ENCODE assay signal across 8 mouse cellular contexts in the genomic region with DNA sequence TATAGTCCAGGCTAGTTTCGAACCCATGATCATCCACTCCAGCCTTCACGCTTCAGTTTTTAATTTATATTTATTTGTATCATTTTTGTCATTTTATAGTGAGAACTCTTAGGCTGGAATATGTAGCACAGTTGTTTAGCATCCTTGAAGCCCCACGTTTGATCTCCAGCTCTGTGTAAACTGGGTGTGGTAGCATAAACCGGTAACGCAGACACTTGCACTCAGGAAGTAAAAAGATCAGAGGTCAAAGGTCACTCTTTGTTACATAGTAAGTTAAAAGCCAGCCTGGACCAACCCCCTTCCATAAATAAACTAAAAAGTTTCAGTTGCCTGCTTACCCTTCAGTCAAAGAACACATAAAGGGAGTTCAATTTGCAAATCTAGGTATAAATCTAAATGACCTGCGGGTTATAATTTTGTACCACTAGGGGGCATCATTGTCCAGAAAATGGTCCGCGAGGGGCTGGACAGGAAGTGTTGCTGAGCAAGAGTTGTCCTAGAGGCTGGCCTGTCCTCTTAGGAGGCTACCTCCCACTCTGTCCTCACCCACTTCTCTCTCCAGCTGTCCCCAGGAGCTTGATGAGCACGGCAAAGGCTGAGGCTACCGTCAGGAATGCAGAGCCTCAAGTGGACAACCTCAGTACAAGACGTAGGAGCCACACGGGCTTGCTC. TPM values are rescaled to one million over a fixed set of nuclear protein-coding genes. Genes with fewer than 3 reads are reported as not detected.
A peak's percentile ranks its signal among the peaks of the same experiment; 100 is the strongest.
DNase-seq lines count a peak whose midpoint lies in the region; ATAC-seq and TF ChIP-seq lines count a peak whose summit lies in the region.

No protein-coding gene starts in this region.

- peak; percentile 62 for ATAC-seq in intestine, postnatal 0 days
- peak; percentile 58; the same call in 1 of the 2 replicates for ATAC-seq in limb, embryonic 14.5 days (ENCODE audit: low FRiP score, low read depth)
- peak; percentile 66; the same call in 1 of the 2 replicates for ATAC-seq in midbrain, embryonic 15.5 days (replicated peaks)

- peaks cover 11% of the 10 kb centered on the region for H3K4me1 ChIP-seq in embryonic facial prominence, embryonic 10.5 days
- peaks cover 2% of the 10 kb centered on the region; the same call in 1 of the 2 replicates for H3K4me1 ChIP-seq in intestine, postnatal 0 days (replicated peaks; ENCODE audit: control insufficient read depth, insufficient read depth, low read length)
- H3K4me1 ChIP-seq in limb, embryonic 14.5 days (ENCODE audit: control insufficient read depth, insufficient read depth, low read length): peaks cover 4% of the 10 kb centered on the region; the same call in 1 of the 2 replicates
- no peaks in the 10 kb centered on the region for H3K4me1 ChIP-seq in midbrain, embryonic 15.5 days

- WGBS in embryonic facial prominence, embryonic 10.5 days: 50% methylated on average over 12 of the region's 12 CpGs
- 34% methylated on average over 12 of the region's 12 CpGs for WGBS in intestine, postnatal 0 days
- WGBS in limb, embryonic 14.5 days: 40% methylated on average over 12 of the region's 12 CpGs
- 53% methylated on average over 12 of the region's 12 CpGs for WGBS in midbrain, embryonic 15.5 days

- no peaks in the 10 kb centered on the region for H3K9me3 ChIP-seq in embryonic facial prominence, embryonic 10.5 days
- no peaks in the 10 kb centered on the region for H3K9me3 ChIP-seq in intestine, postnatal 0 days (ENCODE audit: control insufficient read depth)
- no peaks in the 10 kb centered on the region for H3K9me3 ChIP-seq in limb, embryonic 14.5 days (ENCODE audit: control insufficient read depth, low read length)
- H3K9me3 ChIP-seq in midbrain, embryonic 15.5 days: no peaks in the 10 kb centered on the region

- H3K4me3 ChIP-seq in embryonic facial prominence, embryonic 10.5 days: no peak overlapping the region
- H3K4me3 ChIP-seq in intestine, postnatal 0 days (ENCODE audit: low read depth, low read length): no peak overlapping the region
- no peak overlapping the region for H3K4me3 ChIP-seq in limb, embryonic 14.5 days (replicated peaks; ENCODE audit: low read length)
- no peak overlapping the region for H3K4me3 ChIP-seq in midbrain, embryonic 15.5 days

- peaks cover 44% of the 10 kb centered on the region for H3K36me3 ChIP-seq in embryonic facial prominence, embryonic 10.5 days (replicated peaks)
- peaks cover 3% of the 10 kb centered on the region; the same call in 1 of the 2 replicates for H3K36me3 ChIP-seq in intestine, postnatal 0 days (ENCODE audit: control insufficient read depth, insufficient read depth)
- peaks cover 36% of the 10 kb centered on the region for H3K36me3 ChIP-seq in limb, embryonic 14.5 days (ENCODE audit: control insufficient read depth, insufficient read depth, low read length)
- H3K36me3 ChIP-seq in midbrain, embryonic 15.5 days (replicated peaks): no peaks in the 10 kb centered on the region

- peak overlapping the region; percentile 30; the same call in 1 of the 2 replicates for H3K4me2 ChIP-seq in intestine, postnatal 0 days (replicated peaks; ENCODE audit: low read depth)
- H3K4me2 ChIP-seq in limb, embryonic 14.5 days (replicated peaks; ENCODE audit: low read depth, low read length, severe bottlenecking): 0 out of 2 replicates have a peak overlapping the region, but pooled peaks have one; percentile 10
- H3K4me2 ChIP-seq in midbrain, embryonic 15.5 days: no peak overlapping the region

- no peak for TF ChIP-seq POLR2A in limb, embryonic 14.5 days (IDR thresholded peaks at IDR 0.05; ENCODE audit: borderline replicate concordance, extremely low read depth, insufficient read depth, insufficient read length)

- H3K27me3 ChIP-seq in embryonic facial prominence, embryonic 10.5 days (replicated peaks; ENCODE audit: low read depth, poor library complexity, severe bottlenecking): no peaks in the 10 kb centered on the region
- H3K27me3 ChIP-seq in intestine, postnatal 0 days (replicated peaks; ENCODE audit: control insufficient read depth, insufficient read depth, low read length): no peaks in the 10 kb centered on the region
- H3K27me3 ChIP-seq in limb, embryonic 14.5 days (ENCODE audit: control insufficient read depth, insufficient read depth, low read length): no peaks in the 10 kb centered on the region
- H3K27me3 ChIP-seq in midbrain, embryonic 15.5 days (replicated peaks): no peaks in the 10 kb centered on the region

- peak; percentile 82 for TF ChIP-seq CTCF in intestine, postnatal 0 days (IDR thresholded peaks at IDR 0.05; ENCODE audit: low read depth)

- no peak overlapping the region for H3K9ac ChIP-seq in intestine, postnatal 0 days (ENCODE audit: low read depth, low read length)
- no peak overlapping the region for H3K9ac ChIP-seq in limb, embryonic 14.5 days (ENCODE audit: low read depth, low read length, severe bottlenecking)
- H3K9ac ChIP-seq in midbrain, embryonic 15.5 days: no peak overlapping the region

- peak; percentile 55 for DNase-seq in A20 (ENCODE audit: low read depth, low spot score)
- DNase-seq in Muller cell, postnatal 12 days (ENCODE audit: inconsistent ontology term): peak; percentile 70
- DNase-seq in embryonic facial prominence, embryonic 10.5 days (ENCODE audit: low spot score): peak; percentile 63
- DNase-seq in heart, adult 8-10 months (ENCODE audit: low spot score): peak; percentile 86
- DNase-seq in limb, embryonic 14.5 days (ENCODE audit: low spot score): peak; percentile 71
- DNase-seq in thymus, postnatal 25 days: peak; percentile 46

- H3K27ac ChIP-seq in embryonic facial prominence, embryonic 10.5 days (replicated peaks): no peak overlapping the region
- no peak overlapping the region for H3K27ac ChIP-seq in intestine, postnatal 0 days (ENCODE audit: low read depth, low read length)
- H3K27ac ChIP-seq in limb, embryonic 14.5 days (replicated peaks; ENCODE audit: low read depth, low read length): no peak overlapping the region
- H3K27ac ChIP-seq in midbrain, embryonic 15.5 days: no peak overlapping the region

RNA-seq across cellular contexts. Expression of a gene that starts 19.1 kb away (rescaled TPM):
- 26.2 and 27.9 TPM in 2 replicates for polyA plus RNA-seq in embryonic facial prominence, embryonic 10.5 days (2016; fragmentation: Nextera tagmentation; extraction: Ambion mirVana)
- total RNA-seq in heart, adult 8-10 months (2022): 10 to 100 TPM; 63.6 to 67.4 (median 65.5) TPM
- 133 and 136 TPM in 2 replicates for polyA plus RNA-seq in intestine, postnatal 0 days (2015; fragmentation: Nextera tagmentation; extraction: Ambion mirVana)
- polyA plus RNA-seq in limb, embryonic 14.5 days (2012; rRNA removed): 19.4 and 19.9 TPM in 2 replicates
- 27.6 and 28.1 TPM in 2 replicates for polyA plus RNA-seq in limb, embryonic 14.5 days (2014; fragmentation: Nextera tagmentation; extraction: Ambion mirVana)
- 38.0 and 38.7 TPM in 2 replicates for polyA plus RNA-seq in midbrain, embryonic 15.5 days (2015; fragmentation: Nextera tagmentation; extraction: Ambion mirVana)

RNA-seq across cellular contexts. Expression of a gene that starts 37.6 kb away (rescaled TPM):
- 8.6 and 8.9 TPM in 2 replicates for polyA plus RNA-seq in embryonic facial prominence, embryonic 10.5 days (2016; fragmentation: Nextera tagmentation; extraction: Ambion mirVana)
- 100 to 1,000 TPM; 170 to 247 (median 189) TPM for total RNA-seq in heart, adult 8-10 months (2022)
- polyA plus RNA-seq in intestine, postnatal 0 days (2015; fragmentation: Nextera tagmentation; extraction: Ambion mirVana): 24.6 and 26.4 TPM in 2 replicates
- polyA plus RNA-seq in limb, embryonic 14.5 days (2012; rRNA removed): 8.8 and 10.7 TPM in 2 replicates
- polyA plus RNA-seq in limb, embryonic 14.5 days (2014; fragmentation: Nextera tagmentation; extraction: Ambion mirVana): 16.1 and 19.0 TPM in 2 replicates
- polyA plus RNA-seq in midbrain, embryonic 15.5 days (2015; fragmentation: Nextera tagmentation; extraction: Ambion mirVana): 6.1 and 7.2 TPM in 2 replicates

RNA-seq across cellular contexts. Expression of a gene that starts 37.7 kb away (rescaled TPM):
- 13.9 and 14.8 TPM in 2 replicates for polyA plus RNA-seq in embryonic facial prominence, embryonic 10.5 days (2016; fragmentation: Nextera tagmentation; extraction: Ambion mirVana)
- 10 to 100 TPM; 12.1 to 16.4 (median 14.5) TPM for total RNA-seq in heart, adult 8-10 months (2022)
- 11.1 and 11.7 TPM in 2 replicates for polyA plus RNA-seq in intestine, postnatal 0 days (2015; fragmentation: Nextera tagmentation; extraction: Ambion mirVana)
- polyA plus RNA-seq in limb, embryonic 14.5 days (2012; rRNA removed): 13.7 and 18.6 TPM in 2 replicates
- polyA plus RNA-seq in limb, embryonic 14.5 days (2014; fragmentation: Nextera tagmentation; extraction: Ambion mirVana): 19.4 and 20.3 TPM in 2 replicates
- 16.5 and 17.4 TPM in 2 replicates for polyA plus RNA-seq in midbrain, embryonic 15.5 days (2015; fragmentation: Nextera tagmentation; extraction: Ambion mirVana)
